Mouse (Mus musculus) ES-E14 (cell line): Measurements from ENCODE around the gene Trim45.

Experiments used
- CHD2 ChIP-seq: IDR thresholded peaks from 2 replicates; pipeline ENCODE4 v1.6.1; 2014; ENCODE audit warnings: mild to moderate bottlenecking, low read depth, low read length, inconsistent platforms
- HCFC1 ChIP-seq: IDR thresholded peaks from 2 replicates; pipeline ENCODE4 v1.6.1; 2012; ENCODE audit warnings: low read length, inconsistent platforms, borderline replicate concordance; ENCODE audit not compliant: insufficient read depth
- MAFK ChIP-seq: IDR thresholded peaks from 2 replicates; pipeline ENCODE4 v1.6.1; 2014; ENCODE audit warnings: mild to moderate bottlenecking, low read depth, low read length, inconsistent platforms; ENCODE audit not compliant: insufficient read depth
- ZC3H11A ChIP-seq: IDR thresholded peaks from 2 replicates; pipeline ENCODE4 v1.6.1; 2012; ENCODE audit warnings: low read depth, mild to moderate bottlenecking, inconsistent platforms, low read length, borderline replicate concordance
- ZNF384 ChIP-seq: IDR thresholded peaks from 2 replicates; pipeline ENCODE4 v1.6.1; 2012; ENCODE audit warnings: low read depth, low read length, inconsistent platforms

GRCm38 (mm10) chr3:100906128-100906527 lies 15.9 kb upstream of the Trim45 start:
- TF ChIP-seq HCFC1 = no peak
- no peak for TF ChIP-seq CHD2
- TF ChIP-seq MAFK = no peak
- TF ChIP-seq ZNF384 = no peak
- no peak for TF ChIP-seq ZC3H11A
